Mouse (Mus musculus): ENCODE measurements around the gene Nle1. TPM values are rescaled to one million over a fixed set of nuclear protein-coding genes. Genes with fewer than 3 reads are reported as not detected.

Nle1 gene
- polyA plus RNA-seq, 1 experiment: 3.8 TPM

GRCm38 (mm10) chr11:82920768-82921167, 12.6 kb upstream of the Nle1 start:
- H3K4me3 ChIP-seq (ENCODE audit: insufficient read depth, low read length): no peak overlapping the region

DNA sequence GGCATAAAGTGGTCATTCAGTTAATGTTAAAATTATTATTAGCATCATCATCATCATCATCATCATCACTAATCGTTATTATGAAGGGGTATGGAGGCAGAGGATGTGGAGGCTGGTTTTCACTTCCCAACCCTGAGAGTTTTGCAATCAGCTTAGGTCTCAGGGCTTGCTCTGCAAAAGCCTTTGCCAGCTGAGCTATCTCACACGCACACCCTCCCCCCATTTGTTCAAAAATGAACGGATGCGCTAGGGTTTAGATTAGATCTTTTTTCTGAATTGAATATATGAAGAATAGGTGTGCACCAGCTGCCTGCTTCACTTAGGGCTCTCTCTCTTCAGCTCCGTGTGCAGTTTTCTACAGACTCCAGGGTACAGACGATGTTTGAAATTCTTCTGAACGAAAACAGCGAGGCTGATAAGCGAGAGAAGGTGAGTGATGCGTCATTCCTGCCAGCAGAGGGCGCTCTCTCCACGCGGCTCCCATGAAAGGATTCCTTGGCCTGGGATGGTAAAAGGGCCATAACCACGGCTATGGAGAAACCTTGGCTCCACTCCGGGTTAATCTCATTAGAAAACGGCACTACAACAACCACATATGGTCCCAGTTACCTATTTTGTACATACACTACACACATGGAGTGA, 6.6 kb upstream of the Nle1 start:
- Histone ChIP-seq H3K4me3 (ENCODE audit: insufficient read depth, low read length) (no peak overlapping the region), H3K4me1 (ENCODE audit: control insufficient read depth, insufficient read depth, low read length) (no peaks in the 10 kb centered on the region), H3K27ac (ENCODE audit: insufficient read depth, low read depth, low read length) (no peak overlapping the region)
- TF ChIP-seq CTCF (IDR thresholded peaks at IDR 0.05; ENCODE audit: low read depth, low read length) (peak; percentile 92), POLR2A (IDR thresholded peaks at IDR 0.05; ENCODE audit: borderline replicate concordance, low read depth, low read length) (no peak)

More at GRCm38 (mm10) chr11:82920768-82921167, 12.6 kb upstream of the Nle1 start:
- Histone ChIP-seq H3K4me1 (ENCODE audit: control insufficient read depth, insufficient read depth, low read length) (no peaks in the 10 kb centered on the region), H3K27ac (ENCODE audit: insufficient read depth, low read depth, low read length) (no peak overlapping the region)
- TF ChIP-seq CTCF (IDR thresholded peaks at IDR 0.05; ENCODE audit: low read depth, low read length): no peak
- TF ChIP-seq POLR2A (IDR thresholded peaks at IDR 0.05; ENCODE audit: borderline replicate concordance, low read depth, low read length): no peak

- TF ChIP-seq CTCF (IDR thresholded peaks at IDR 0.05; ENCODE audit: low read depth, low read length) (no peak), POLR2A (IDR thresholded peaks at IDR 0.05; ENCODE audit: borderline replicate concordance, low read depth, low read length) (no peak)
- no peak overlapping the region for H3K27ac ChIP-seq (ENCODE audit: insufficient read depth, low read depth, low read length)
- no peak overlapping the region for H3K4me3 ChIP-seq (ENCODE audit: insufficient read depth, low read length)
- peaks cover 8% of the 10 kb centered on the region for H3K4me1 ChIP-seq (ENCODE audit: control insufficient read depth, insufficient read depth, low read length)
Observed at GRCm38 (mm10) chr11:82910679-82911389, 2.6 kb upstream of the Nle1 start.

DNA sequence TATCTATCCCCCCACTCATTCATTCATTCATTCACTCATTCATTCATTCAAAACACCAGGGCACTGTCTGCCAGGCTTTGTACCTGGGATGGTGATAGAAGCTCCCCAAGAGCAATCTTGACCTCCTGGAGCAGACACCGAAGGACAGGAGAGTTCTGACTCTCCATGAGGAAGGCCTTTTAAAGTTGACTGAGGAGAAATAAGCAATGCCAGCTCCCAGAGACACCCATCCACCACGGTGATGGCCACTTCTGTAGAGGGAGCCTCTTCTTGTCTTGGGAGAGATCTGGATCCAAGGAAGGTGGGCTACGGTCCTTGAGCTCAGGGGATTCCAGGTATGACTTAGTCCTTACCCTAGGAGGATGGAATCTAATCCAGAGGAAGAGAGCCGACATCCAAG, 2.0 kb upstream of the Nle1 start, which contains the start of gene Unc45b:
Gene Unc45b, plus strand, starts transcription at position 301 of the 400 bp plus-strand sequence.
- H3K4me1 ChIP-seq (ENCODE audit: control insufficient read depth, insufficient read depth, low read length): peaks cover 11% of the 10 kb centered on the region
- TF ChIP-seq CTCF (IDR thresholded peaks at IDR 0.05; ENCODE audit: low read depth, low read length): no peak
- no peak for TF ChIP-seq POLR2A (IDR thresholded peaks at IDR 0.05; ENCODE audit: borderline replicate concordance, low read depth, low read length)
- H3K4me3 ChIP-seq (ENCODE audit: insufficient read depth, low read length): no peak within 1 kb of the TSS
- no peak within 1 kb of the TSS for H3K27ac ChIP-seq (ENCODE audit: insufficient read depth, low read depth, low read length)

- Histone ChIP-seq H3K4me3 (ENCODE audit: insufficient read depth, low read length) (no peak overlapping the region; the same call in 1 of the 2 replicates), H3K27ac (ENCODE audit: insufficient read depth, low read depth, low read length) (no peak overlapping the region), H3K4me1 (ENCODE audit: control insufficient read depth, insufficient read depth, low read length) (peaks cover 13% of the 10 kb centered on the region)
- TF ChIP-seq CTCF (IDR thresholded peaks at IDR 0.05; ENCODE audit: low read depth, low read length) (no peak), POLR2A (IDR thresholded peaks at IDR 0.05; ENCODE audit: borderline replicate concordance, low read depth, low read length) (no peak)
Observed at GRCm38 (mm10) chr11:82908608-82908989, 388 bp upstream of the Nle1 start.

- Histone ChIP-seq H3K4me3 (ENCODE audit: insufficient read depth, low read length) (no peak overlapping the region), H3K27ac (ENCODE audit: insufficient read depth, low read depth, low read length) (no peak overlapping the region), H3K4me1 (ENCODE audit: control insufficient read depth, insufficient read depth, low read length) (peaks cover 13% of the 10 kb centered on the region)
- no peak for TF ChIP-seq POLR2A (IDR thresholded peaks at IDR 0.05; ENCODE audit: borderline replicate concordance, low read depth, low read length)
- no peak for TF ChIP-seq CTCF (IDR thresholded peaks at IDR 0.05; ENCODE audit: low read depth, low read length)
Observed at GRCm38 (mm10) chr11:82905816-82906215, 2.4 kb downstream of the Nle1 start.

DNA sequence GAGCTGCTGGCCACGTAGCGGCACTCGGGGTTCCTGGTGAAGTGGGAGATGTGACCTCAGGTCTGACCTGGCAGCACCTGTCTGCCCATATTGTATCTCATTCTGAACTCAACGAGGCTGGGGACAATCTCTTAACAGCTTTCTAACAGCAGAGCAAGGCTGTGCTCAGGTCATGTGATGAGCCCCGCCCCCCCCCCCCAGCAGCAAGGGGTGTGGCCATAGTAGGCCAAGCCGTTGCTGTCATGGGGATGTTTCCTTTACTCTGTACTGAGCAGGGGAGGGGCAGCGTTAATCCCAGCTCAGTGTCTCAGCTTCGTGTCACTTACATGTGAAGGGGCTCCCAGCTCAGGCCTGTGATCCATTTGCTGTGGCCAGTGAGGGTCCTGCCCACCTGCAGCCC, 3.3 kb downstream of the Nle1 start:
- no peak overlapping the region for H3K4me3 ChIP-seq (ENCODE audit: insufficient read depth, low read length)
- no peak overlapping the region for H3K27ac ChIP-seq (ENCODE audit: insufficient read depth, low read depth, low read length)
- TF ChIP-seq CTCF (IDR thresholded peaks at IDR 0.05; ENCODE audit: low read depth, low read length) (no peak), POLR2A (IDR thresholded peaks at IDR 0.05; ENCODE audit: borderline replicate concordance, low read depth, low read length) (no peak)
- H3K4me1 ChIP-seq (ENCODE audit: control insufficient read depth, insufficient read depth, low read length): peaks cover 13% of the 10 kb centered on the region

GRCm38 (mm10) chr11:82901606-82902310, 6.5 kb downstream of the Nle1 start:
- Histone ChIP-seq H3K27ac (ENCODE audit: insufficient read depth, low read depth, low read length) (no peak overlapping the region), H3K4me1 (ENCODE audit: control insufficient read depth, insufficient read depth, low read length) (0 out of 2 replicates have a peak, but pooled peaks cover 5% of the 10 kb centered on the region), H3K4me3 (ENCODE audit: insufficient read depth, low read length) (no peak overlapping the region)
- no peak for TF ChIP-seq POLR2A (IDR thresholded peaks at IDR 0.05; ENCODE audit: borderline replicate concordance, low read depth, low read length)
- TF ChIP-seq CTCF (IDR thresholded peaks at IDR 0.05; ENCODE audit: low read depth, low read length): no peak

DNA sequence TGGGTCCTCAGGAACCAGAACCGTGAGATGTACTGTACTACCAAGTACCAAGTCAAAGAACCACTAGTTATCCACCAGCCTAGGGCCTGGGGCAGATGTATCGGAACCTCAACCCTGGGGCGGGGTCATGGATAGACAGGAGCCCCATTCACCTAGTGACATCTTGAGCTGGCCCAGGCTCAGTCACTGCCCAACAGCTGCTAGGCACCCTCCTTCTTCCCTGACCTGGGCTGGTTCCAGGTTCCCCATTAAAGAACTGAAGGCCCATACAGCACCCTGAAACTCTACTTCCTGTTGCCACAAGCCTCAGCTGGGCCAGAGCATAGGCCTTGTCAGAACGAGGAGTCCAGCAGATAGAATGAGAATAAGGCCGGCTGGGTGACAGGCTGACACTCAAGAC, 8.5 kb downstream of the Nle1 start:
- H3K4me1 ChIP-seq (ENCODE audit: control insufficient read depth, insufficient read depth, low read length): no peaks in the 10 kb centered on the region
- no peak overlapping the region for H3K27ac ChIP-seq (ENCODE audit: insufficient read depth, low read depth, low read length)
- H3K4me3 ChIP-seq (ENCODE audit: insufficient read depth, low read length): no peak overlapping the region
- TF ChIP-seq CTCF (IDR thresholded peaks at IDR 0.05; ENCODE audit: low read depth, low read length) (no peak), POLR2A (IDR thresholded peaks at IDR 0.05; ENCODE audit: borderline replicate concordance, low read depth, low read length) (no peak)

- TF ChIP-seq CTCF (IDR thresholded peaks at IDR 0.05; ENCODE audit: low read depth, low read length): no peak
- no peak for TF ChIP-seq POLR2A (IDR thresholded peaks at IDR 0.05; ENCODE audit: borderline replicate concordance, low read depth, low read length)
- Histone ChIP-seq H3K4me3 (ENCODE audit: insufficient read depth, low read length) (no peak overlapping the region), H3K27ac (ENCODE audit: insufficient read depth, low read depth, low read length) (no peak overlapping the region), H3K4me1 (ENCODE audit: control insufficient read depth, insufficient read depth, low read length) (no peaks in the 10 kb centered on the region)
Observed at GRCm38 (mm10) chr11:82897478-82897877, 10.7 kb downstream of the Nle1 start.

Data from bone marrow macrophage, adult 2 months (primary cell).